Mouse (Mus musculus) brown adipose tissue, adult 24 weeks (tissue): ENCODE measurements around the gene Arhgap10. TPM values are rescaled to one million over a fixed set of nuclear protein-coding genes. Genes with fewer than 3 reads are reported as not detected.

Experiments
- H3K27ac ChIP-seq: fragments of 200-500 bp; replicated peaks from 2 replicates; pipeline ENCODE4 v1.5.1; 2012; ENCODE audit warnings: low read depth, mild to moderate bottlenecking, low read length
- H3K4me1 ChIP-seq: fragments of 200-500 bp; 2 replicates; pipeline ENCODE4 v1.6.1; 2012; ENCODE audit warnings: low read length, mixed read lengths; ENCODE audit not compliant: control insufficient read depth, insufficient read depth, insufficient read length
- H3K4me3 ChIP-seq: fragments of 200-500 bp; 2 replicates; pipeline ENCODE4 v1.5.1; 2012; ENCODE audit warnings: low read depth, mild to moderate bottlenecking, low read length, moderate library complexity; ENCODE audit not compliant: insufficient read depth
- polyA plus RNA-seq: library from polyadenylated mRNA; stranded (reverse); fragments of >200 nt; gene quantifications from 2 replicates; pipeline ENCODE4 v1.2.4, GENCODE M21; 2012; ENCODE audit not compliant: missing spikeins, insufficient read depth, insufficient read length

The Arhgap10 gene
- polyA plus RNA-seq, 1 experiment = 9.1 TPM

- Histone ChIP-seq H3K4me3 (no peak overlapping the region), H3K4me1 (peaks cover 24% of the 10 kb centered on the region), H3K27ac (no peak overlapping the region)
These were observed 34.1 kb downstream of the Arhgap10 start for GRCm38 (mm10) chr8:77483676-77484075.

- Histone ChIP-seq H3K4me1 (peaks cover 24% of the 10 kb centered on the region), H3K4me3 (no peak overlapping the region), H3K27ac (no peak overlapping the region)
These were observed 36.0 kb downstream of the Arhgap10 start for GRCm38 (mm10) chr8:77481791-77482190.

GRCm38 (mm10) chr8:77479995-77480394, 37.8 kb downstream of the Arhgap10 start:
- H3K27ac ChIP-seq = no peak overlapping the region
- H3K4me3 ChIP-seq = no peak overlapping the region
- peaks cover 21% of the 10 kb centered on the region for H3K4me1 ChIP-seq

GRCm38 (mm10) chr8:77478913-77479273, 38.9 kb downstream of the Arhgap10 start:
- Histone ChIP-seq H3K4me3 (no peak overlapping the region), H3K4me1 (peaks cover 16% of the 10 kb centered on the region), H3K27ac (no peak overlapping the region)

GRCm38 (mm10) chr8:77478155-77478912, 39.4 kb downstream of the Arhgap10 start:
- Histone ChIP-seq H3K27ac (no peak overlapping the region), H3K4me3 (no peak overlapping the region), H3K4me1 (peaks cover 12% of the 10 kb centered on the region)

GRCm38 (mm10) chr8:77477684-77478083, 40.1 kb downstream of the Arhgap10 start:
- Histone ChIP-seq H3K4me1 (peaks cover 13% of the 10 kb centered on the region), H3K4me3 (no peak overlapping the region), H3K27ac (no peak overlapping the region)

- Histone ChIP-seq H3K27ac (no peak overlapping the region), H3K4me3 (no peak overlapping the region), H3K4me1 (peaks cover 8% of the 10 kb centered on the region)
These were observed 43.1 kb downstream of the Arhgap10 start for GRCm38 (mm10) chr8:77474614-77475013.

- no peak overlapping the region for H3K27ac ChIP-seq
- no peak overlapping the region for H3K4me3 ChIP-seq
- H3K4me1 ChIP-seq = peaks cover 4% of the 10 kb centered on the region
These were observed 44.0 kb downstream of the Arhgap10 start for GRCm38 (mm10) chr8:77473773-77474172.

- H3K4me3 ChIP-seq = no peak overlapping the region
- H3K27ac ChIP-seq = no peak overlapping the region
These were observed 44.4 kb downstream of the Arhgap10 start for GRCm38 (mm10) chr8:77473373-77473772.

GRCm38 (mm10) chr8:77461392-77461791, 56.4 kb downstream of the Arhgap10 start:
- H3K4me3 ChIP-seq = no peak overlapping the region
- no peaks in the 10 kb centered on the region for H3K4me1 ChIP-seq
- H3K27ac ChIP-seq = no peak overlapping the region

More at GRCm38 (mm10) chr8:77473373-77473772, 44.4 kb downstream of the Arhgap10 start:
- peaks cover 4% of the 10 kb centered on the region for H3K4me1 ChIP-seq

- Histone ChIP-seq H3K4me3 (no peak overlapping the region), H3K27ac (no peak overlapping the region), H3K4me1 (no peaks in the 10 kb centered on the region)
These were observed 57.4 kb downstream of the Arhgap10 start for GRCm38 (mm10) chr8:77460363-77460762.

GRCm38 (mm10) chr8:77459696-77460095, 58.1 kb downstream of the Arhgap10 start:
- H3K4me3 ChIP-seq = no peak overlapping the region
- no peaks in the 10 kb centered on the region for H3K4me1 ChIP-seq
- H3K27ac ChIP-seq = no peak overlapping the region

GRCm38 (mm10) chr8:77458575-77458974, 59.2 kb downstream of the Arhgap10 start:
- H3K4me1 ChIP-seq = no peaks in the 10 kb centered on the region
- H3K4me3 ChIP-seq = no peak overlapping the region
- no peak overlapping the region for H3K27ac ChIP-seq

GRCm38 (mm10) chr8:77456263-77456662, 61.5 kb downstream of the Arhgap10 start:
- Histone ChIP-seq H3K27ac (no peak overlapping the region), H3K4me1 (no peaks in the 10 kb centered on the region; the same call in 1 of the 2 replicates), H3K4me3 (no peak overlapping the region)

GRCm38 (mm10) chr8:77453836-77454235, 63.9 kb downstream of the Arhgap10 start:
- no peak overlapping the region for H3K27ac ChIP-seq
- H3K4me3 ChIP-seq = no peak overlapping the region
- H3K4me1 ChIP-seq = no peaks in the 10 kb centered on the region; the same call in 1 of the 2 replicates
